Mouse (Mus musculus) retina, adult 2 months (tissue): ENCODE data around the gene Lax1.
A peak's percentile ranks its signal among the peaks of the same experiment; 100 is the strongest.
"Not testable (repeated sequence)": the region's sequence is repeated elsewhere in the genome, so short reads cannot be mapped to it uniquely, and the experiment has no call there.

ENCODE experiments used
- DNase-seq: peaks from one replicate; pipeline ENCODE4 v3.0.0-alpha.2; 2012; ENCODE audit warnings: low read depth, low spot score

The Lax1 gene

DNA sequence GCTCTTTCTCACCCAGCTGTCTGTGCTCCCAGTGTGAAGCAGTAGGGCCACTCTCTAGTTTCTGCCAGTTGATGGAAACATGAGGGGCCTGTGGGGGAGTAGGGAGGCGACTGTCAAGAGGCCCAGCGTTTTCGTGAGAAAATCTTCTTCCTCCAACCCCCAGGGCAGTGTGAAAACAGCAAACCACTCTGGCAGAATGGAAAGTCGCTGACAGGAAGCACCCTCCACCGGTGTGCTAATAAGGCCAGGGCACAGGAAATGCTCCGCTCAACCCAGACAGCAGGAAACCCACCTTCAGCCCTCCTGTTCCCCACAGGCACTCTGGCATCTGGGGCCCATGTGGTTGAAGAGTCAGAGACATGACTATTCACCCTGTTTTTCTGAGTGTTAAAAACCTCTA lies at the start of gene Lax1:
TSS of gene Lax1 (minus strand) at position 212 of the 400 bp plus-strand sequence.
- no peak for DNase-seq

GRCm38 (mm10) chr1:133736664-133737063 lies 46.8 kb upstream of the Lax1 start:
- no peak for DNase-seq

GRCm38 (mm10) chr1:133735995-133736652 lies 46.2 kb upstream of the Lax1 start:
- DNase-seq: peak; percentile 32

DNA sequence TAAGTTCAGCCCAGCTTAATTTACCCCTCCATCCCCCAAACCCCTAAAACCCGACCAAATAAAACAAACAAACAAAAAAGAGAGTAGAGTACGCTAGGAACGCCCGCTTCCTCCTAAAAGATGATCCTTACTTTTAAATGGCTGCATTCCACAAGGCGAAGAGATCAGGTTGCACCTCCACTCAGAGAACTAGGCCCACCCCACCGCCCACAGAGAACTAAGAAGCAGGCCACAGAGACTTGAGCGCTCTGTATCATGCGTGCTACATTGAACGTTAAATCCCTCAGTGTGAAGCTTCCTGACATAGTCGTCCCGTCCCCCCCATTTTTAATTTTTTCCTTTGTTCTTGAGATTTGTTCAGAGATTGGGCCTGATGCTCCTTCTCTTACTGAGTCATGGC lies 42.9 kb upstream of the Lax1 start:
- DNase-seq: no peak

- no peak for DNase-seq
Observed at GRCm38 (mm10) chr1:133728339-133728738, 38.4 kb upstream of the Lax1 start.

DNA sequence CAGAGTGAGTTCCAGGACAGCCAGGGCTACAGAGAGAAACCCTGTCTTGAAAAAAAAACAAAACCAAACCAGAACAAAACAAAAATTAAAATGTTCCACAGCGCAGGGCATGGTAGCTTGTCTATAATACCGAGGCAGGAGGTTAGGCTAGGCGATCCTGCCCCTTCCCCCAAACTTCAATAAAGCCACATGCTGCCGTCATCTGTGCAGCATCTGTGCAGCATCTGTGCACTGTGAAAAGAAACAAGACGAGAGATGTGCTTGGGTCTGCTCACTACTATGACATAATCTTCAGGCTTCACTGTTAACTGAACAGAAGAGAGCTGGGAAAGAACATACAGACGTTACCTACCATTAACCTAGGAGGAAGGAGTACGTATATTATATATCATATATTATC lies 30.4 kb upstream of the Lax1 start:
- DNase-seq: no peak

- DNase-seq: no peak
Observed at GRCm38 (mm10) chr1:133718786-133719185, 28.9 kb upstream of the Lax1 start.

DNA sequence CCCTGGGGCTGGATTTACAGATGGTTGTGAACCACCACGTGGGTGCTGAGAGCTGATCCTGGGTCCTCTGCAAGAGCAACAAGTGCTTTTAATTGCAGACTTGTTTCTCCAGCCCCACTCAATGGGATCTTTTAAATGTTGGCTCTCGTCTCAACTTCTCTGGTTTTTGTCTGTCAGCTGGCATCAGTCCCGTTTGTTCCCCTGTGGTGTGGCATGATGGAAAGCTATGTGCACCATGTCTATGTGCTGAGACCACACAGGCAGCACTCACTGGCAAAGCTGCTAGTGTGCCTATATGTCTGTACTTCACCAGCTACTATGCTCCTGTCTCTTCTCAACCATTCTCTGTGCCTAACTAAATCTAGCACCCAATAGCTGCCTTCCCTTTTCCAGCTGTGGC lies 28.4 kb upstream of the Lax1 start:
- DNase-seq: no peak

DNA sequence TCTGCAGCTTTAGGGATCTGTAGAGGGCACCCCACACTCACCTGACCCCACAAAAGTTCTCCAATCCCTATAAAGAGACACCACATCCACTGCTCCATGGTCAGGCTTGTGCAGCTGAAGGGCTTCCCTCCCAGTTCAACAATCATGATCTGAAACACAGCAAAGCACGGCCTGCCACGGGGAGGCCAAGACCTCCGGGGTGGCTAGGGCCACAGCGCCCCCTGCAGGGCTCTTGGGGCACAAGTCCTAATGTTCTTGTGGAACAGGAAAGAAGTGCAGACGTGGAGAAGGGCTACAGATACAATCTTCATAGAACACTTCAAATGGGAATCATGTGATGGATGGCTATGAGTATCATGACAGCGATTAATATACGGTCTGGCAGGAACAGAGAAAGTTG lies 26.6 kb upstream of the Lax1 start:
- no peak for DNase-seq

- DNase-seq: no peak
Observed at GRCm38 (mm10) chr1:133715191-133715590, 25.3 kb upstream of the Lax1 start.

DNA sequence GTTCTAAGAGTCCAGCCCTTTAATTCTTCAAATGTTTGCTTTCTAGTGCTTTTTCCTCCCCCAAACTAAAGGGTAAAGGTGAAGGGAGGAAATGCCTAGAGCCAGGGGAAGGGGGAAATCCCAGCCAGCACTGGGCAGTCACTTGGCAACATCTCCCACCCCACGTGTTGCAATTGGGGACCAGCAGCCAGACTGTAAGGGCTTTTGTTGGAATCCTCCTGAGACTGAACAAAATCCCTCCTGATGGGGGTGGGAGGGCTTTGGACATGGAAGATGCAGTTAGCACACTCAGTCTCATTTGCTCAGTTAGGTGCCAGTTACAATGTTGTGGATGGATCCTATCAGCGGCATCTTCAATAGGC lies 23.1 kb upstream of the Lax1 start:
- no peak for DNase-seq

DNA sequence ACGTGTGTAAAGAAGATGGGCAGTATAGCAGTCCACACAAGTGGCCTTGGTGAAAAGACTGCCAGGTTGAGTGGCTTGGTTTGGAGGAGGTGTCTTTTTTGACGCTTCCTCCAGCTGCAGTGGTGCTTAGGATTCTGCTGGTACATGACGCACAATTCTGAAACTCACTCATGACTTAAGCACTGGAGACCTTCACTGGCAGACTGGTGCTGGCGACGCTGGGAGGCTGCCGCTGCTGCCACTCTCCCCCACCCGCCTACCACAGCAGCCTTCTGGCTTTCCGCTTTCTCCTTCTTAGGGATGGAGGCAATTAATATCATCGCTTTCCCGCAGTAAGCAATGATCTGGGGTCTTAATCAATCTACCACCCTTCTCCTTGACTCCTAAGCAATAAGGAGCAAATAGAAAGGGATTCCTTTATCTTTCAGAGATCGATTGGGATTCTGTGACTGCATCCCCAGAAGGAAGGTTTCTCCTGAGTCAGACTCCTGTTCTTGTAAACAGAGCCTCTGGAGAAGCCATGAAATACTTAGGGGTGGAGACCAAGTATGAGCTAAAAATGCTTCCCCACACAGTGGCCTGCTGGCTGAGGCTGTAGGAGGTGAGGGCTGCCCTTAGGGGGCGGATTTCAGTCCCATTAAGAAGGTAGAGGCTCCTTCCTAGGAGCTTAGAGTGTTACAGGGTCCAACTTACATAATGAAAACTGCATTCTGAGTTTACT lies 22.5 kb upstream of the Lax1 start:
- no peak for DNase-seq

GRCm38 (mm10) chr1:133711376-133711775 lies 21.5 kb upstream of the Lax1 start:
- DNase-seq: no peak

GRCm38 (mm10) chr1:133710895-133711294 lies 21.0 kb upstream of the Lax1 start:
- DNase-seq: no peak

GRCm38 (mm10) chr1:133709292-133709691 lies 19.4 kb upstream of the Lax1 start:
- DNase-seq: no peak

- DNase-seq: not testable (repeated sequence)
Observed at GRCm38 (mm10) chr1:133701824-133702223, 11.9 kb upstream of the Lax1 start.

DNA sequence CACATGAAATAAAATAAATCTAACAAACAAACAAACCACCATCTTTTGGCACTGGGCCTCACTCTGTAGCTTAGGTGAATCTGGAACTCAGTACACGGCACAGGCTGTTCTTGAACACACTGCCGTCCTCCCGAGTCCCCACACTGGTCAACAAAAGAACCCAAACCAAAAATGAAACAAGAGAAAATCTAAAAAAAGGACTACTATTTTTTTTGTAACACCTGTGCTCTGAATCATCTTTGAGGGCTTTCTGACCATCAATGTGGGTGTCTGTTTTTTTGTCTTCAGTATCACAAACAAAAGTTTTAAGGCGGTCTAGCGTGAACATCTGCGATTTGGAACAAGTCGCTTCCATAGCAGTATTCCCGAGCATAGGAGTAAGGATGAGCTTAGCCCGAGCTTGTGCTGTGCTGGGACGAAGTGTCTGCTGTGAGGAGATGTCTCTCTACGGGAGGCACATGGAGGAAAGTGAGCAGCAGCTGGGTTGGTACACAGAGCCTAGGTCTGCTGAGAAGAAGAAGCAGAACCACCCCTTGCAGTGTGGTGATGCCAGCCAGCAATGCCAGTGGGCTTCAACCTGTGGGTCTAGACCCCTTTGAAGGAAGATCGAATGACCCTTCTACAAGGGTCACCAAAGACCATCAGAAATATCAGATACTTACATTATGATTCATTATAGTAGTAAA lies 8.2 kb upstream of the Lax1 start:
- DNase-seq: no peak

GRCm38 (mm10) chr1:133695901-133696300 lies 6.0 kb upstream of the Lax1 start:
- DNase-seq: no peak

DNA sequence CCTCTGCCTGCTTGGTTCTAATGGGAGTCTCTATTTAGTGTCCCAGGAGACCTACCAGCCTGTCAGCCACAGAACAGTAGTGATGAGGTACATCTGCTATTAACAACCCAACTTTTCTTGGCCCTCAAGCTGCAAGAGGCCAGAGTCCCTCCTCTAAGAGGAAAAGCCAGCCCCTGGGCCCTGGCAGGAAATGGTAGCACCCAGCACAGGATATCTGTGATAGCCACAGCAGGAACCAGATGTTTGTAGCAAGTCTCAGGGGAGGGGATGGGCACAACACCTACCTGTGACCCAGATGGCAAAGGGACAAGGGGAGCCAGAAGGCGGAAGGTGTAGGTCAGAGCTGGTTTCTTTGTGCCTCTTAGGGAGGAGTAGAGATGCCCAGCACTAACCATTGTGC lies 5.0 kb upstream of the Lax1 start:
- DNase-seq: no peak

DNA sequence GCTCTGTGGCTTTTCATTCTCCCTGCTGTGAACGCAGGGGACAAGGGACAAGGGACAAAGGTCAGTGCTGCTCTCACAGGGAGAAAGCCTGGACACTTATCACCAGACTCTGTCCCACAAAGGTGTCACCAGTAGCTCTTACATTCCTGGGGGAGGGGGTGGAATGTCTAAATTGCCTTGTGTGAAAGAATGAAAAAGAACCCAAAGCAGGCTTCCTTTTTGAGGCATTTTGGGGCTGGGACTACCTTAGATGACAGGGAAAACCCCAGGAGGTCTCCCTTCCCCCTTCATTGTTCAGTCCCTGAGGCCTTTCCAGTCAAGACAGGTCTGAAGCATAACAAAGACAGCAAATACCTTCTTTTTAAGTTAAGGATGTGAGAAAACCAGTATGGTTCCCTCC lies 4.4 kb upstream of the Lax1 start:
- DNase-seq: no peak

GRCm38 (mm10) chr1:133693536-133694114 lies 3.7 kb upstream of the Lax1 start:
- no peak for DNase-seq

- DNase-seq: no peak
Observed at GRCm38 (mm10) chr1:133692195-133692594, 2.3 kb upstream of the Lax1 start.

DNA sequence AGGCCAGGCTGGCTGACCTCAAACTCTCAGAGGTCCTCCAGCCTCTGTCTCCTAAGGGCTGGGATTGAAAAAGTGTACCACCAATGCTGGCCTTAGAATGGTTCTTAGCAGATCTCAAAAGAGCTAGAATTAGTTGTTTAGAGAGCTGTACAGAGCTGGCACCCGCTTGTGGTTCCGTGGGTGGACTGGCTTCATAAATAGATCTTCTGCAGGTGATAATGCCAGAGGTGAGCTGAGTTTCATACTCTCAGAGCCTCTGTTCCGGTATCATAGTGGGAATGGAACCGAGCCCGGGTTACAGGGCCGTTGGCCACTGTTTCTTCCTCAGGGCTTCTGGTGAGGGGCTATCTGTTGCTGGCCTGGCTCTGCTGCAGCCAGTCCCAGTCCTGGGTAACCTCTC lies 1.1 kb upstream of the Lax1 start:
- no peak for DNase-seq
